Mouse (Mus musculus): Measurements from ENCODE around the gene Nyap1. TPM values are rescaled to one million over a fixed set of nuclear protein-coding genes. Genes with fewer than 3 reads are reported as not detected.
"Not testable (repeated sequence)": the region's sequence is repeated elsewhere in the genome, so short reads cannot be mapped to it uniquely, and the experiment has no call there.

Nyap1 gene
- total RNA-seq, 2 experiments from 2014 or later: 65.4 to 66.3 TPM

DNA sequence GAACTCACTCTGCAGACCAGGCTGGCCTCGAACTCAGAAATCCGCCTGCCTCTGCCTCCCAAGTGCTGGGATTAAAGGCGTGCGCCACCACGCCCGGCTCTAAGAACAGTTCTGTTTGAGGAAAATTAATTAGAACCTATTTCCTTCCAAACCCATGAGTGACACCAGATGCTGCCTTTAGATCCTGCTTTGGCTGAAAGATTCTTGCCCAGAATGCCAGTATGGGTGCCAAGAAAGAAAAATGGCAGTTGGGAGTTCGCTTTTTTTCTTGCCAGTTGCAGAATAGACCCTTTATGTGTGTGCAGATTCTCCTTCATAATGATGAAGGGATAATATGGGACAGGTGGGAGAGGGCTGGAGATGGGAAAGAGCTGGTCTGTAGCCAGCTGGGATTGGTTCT is 2.8 kb upstream of the Nyap1 start:
- no peak for DNase-seq

DNA sequence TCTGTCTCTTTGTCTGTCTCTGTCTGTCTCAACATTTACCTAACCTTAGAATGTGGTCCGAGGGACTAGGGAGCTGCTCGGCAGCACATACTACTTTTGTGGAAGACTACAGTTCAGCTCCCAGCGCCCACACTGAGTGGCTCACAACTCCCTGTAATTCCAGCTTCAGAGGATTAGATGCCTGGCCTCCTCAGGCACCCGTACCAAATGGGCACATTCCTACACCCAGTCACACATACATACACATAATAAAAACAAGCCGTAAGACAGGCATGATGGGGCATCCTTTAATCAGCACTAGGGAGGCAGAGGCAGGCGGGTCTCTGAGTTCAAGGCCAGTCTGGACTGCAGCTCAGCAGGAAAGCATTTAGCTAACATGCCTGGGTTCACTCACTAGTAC is 1.4 kb upstream of the Nyap1 start:
- DNase-seq: no peak

DNA sequence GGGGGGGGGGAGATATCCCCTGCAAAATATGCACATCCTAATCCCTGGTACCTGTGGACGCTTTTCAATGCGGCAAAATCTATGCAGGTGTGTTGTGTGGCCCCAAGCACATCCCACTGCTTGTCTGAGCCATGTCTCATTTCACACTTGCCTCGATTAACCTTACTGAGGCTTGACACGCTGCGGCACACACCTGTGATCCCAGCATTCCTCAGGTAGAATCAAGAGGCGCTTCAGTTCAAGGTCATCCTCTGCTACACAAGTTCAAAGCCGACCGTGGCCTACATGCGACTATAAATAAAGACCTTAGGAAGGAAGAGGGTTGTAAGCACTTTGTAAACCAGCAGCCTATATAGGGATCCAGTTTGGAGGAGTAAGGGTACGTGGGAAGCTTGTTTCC is 641 bp upstream of the Nyap1 start:
- no peak for DNase-seq

DNA sequence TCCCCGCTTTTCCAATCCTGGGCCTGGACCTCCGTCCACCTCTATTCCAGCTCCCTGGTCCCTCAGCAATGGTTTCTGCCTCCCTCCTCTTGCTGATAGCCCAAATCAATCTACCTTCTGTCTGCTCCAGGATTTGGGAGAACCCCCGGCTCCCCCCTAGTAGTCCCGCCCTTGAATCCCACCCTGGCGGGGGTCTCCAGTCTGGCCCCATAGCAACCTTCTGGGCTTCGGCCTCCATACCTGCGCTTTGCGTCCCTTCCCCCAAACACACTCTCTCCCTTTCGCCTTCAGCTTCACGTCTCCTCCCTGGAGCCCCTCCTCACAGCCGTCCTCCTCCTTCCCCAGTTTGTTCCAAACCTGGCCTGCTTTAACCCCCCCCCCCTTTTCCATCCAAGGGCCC is 901 bp downstream of the Nyap1 start:
- DNase-seq: no peak

DNA sequence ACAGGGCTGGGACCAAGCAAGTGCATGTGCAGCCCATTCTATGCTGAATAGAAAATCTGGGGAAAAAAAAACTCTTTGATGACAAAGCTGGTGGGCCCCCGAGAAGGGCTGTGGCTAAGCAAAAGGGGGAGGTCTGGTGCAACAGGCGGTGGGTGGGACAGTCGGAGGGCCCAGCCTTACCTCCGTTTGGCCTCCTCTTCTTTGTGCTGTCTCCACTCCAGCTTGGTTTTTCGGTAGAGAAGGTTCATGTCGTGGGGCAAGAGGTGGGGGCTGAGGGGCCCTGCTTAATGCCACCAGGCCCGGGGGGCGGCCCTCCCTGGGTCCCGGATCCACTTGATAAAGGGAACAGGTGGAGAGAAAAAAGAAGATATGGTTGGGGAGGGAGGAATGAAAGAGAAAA is 1.9 kb downstream of the Nyap1 start:
- no peak for DNase-seq

DNA sequence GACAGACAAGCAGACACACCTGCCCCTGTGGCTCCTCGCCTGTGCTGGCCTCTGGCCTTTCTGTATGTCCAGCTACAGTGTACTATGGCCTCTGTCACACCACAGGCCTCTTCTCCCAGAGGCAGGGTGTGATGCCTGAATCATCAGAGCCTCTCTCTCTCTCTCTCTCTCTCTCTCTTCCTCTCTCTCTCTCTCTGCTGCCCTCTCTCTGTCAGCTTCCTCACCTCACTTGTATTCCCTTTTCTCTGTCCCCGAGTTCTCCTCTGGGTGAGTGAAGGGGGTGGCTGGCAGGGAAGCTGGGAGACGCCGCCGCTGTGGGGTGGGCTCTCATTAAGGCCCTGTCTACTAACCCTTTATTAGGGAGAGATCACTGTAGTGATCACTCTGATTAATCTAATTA is 2.9 kb downstream of the Nyap1 start:
- no peak for DNase-seq

DNA sequence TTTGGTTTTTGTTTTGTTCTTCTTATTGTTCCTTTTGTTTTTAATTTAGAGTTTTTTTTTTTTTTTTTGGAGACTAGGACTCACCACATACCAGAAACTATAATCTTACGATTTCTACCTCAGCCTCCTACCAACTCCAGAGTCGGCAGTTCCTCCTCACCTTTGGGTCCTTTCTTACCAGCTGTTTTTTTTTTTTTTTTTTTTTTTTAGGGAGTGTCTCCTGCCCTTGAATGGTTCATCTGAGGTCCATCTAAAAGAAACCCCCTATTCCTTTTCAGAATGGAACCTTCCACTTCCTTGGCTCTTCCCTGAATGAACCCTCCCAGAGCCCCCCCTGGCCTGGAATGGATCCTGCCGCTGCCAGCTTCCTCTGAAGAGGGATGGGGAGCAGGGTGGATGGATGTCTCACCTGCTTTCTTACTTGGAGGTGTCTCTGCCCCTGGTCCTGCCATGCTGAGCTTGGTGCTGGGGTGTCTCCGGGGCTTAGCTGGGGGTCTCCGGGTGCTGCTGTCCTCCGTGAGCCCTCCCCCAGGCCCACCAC is 3.9 kb downstream of the Nyap1 start:
- no peak for DNase-seq

DNA sequence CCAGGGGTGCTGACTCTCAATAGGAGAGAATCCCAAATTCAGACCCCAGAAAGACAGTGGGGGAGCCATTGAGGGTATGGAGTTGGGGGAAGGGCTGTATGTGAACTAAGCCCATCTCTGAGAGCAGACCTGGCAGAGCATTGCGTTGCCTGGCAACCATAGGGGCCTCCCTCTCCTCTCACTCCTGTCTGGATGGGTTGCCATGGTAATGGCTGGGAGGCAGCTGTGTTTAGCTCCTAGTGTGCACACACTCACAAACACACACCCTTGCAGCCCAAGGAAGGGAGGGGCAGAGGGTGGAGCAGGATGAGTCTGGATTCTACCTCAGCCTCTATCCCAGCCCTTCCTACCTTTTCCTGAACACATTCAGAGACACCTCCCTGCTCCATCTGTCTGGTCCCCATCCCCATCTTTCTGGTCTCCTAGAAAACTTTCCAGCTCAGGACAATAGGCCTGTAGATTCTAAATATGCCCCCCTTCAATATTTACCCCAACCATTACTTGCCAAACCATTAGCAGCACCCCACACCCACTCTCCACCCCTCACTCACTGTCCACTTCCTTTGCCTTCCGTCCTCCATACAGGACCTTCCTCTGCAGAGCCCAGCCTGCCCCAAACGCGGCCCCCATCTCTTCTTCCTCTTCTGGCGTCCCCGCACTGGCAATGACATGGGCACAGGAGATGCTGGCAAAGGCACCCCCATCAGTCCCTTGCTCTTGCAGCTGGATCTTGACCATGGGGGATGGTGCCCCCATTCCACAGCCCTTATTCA is 6.9 kb downstream of the Nyap1 start:
- peak; percentile 89 to 91 for DNase-seq

DNA sequence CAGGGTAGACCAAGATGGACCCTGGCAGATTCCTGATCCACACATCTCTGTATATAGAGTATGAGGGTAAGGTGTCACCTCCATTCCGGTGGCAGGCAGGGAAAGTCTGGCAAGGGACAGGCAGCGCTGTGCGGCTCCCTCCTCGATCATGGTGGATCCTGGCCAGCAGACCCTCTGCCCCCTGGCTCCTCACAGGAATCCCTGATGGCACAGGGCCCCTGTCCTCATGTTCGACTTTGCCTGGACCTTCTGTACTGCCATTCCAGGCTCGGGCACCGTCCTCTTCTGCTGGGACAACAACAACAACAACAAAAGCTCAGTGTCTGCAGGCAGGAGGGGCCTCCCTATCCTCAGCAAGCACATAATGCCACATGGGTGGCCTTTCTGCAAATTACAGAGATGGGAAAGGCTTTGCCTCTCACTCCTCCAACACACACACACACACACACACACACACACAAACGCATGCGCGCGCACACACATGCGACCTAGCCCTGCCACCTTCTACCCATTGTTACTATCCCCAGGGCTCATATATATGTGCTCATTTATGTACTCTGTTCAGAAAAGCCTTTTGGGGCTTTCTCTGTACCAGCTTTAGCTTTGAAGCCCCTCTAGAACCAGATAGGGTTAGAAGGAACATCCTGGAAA is 7.6 kb downstream of the Nyap1 start:
- no peak for DNase-seq

DNA sequence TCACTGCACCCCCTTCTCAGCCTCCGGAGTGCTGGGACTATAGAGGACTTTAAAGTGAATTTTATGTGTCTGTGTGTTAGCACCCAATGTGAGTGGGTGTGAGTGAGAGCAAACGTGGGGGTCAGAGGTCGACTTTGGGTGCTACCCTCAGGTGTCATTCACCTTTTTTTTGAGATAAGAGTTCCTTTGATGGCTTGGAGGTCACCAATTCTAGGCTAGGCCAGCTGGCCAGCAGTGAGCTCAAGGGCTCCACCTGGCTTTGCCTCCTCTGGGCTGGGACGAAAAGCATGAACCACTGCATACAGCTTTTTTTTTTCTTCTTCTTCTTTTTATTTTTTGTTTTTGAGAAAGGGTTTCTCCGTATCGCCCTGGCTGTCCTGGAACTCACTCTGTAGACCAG is 14.6 kb downstream of the Nyap1 start:
- no peak for DNase-seq

DNA sequence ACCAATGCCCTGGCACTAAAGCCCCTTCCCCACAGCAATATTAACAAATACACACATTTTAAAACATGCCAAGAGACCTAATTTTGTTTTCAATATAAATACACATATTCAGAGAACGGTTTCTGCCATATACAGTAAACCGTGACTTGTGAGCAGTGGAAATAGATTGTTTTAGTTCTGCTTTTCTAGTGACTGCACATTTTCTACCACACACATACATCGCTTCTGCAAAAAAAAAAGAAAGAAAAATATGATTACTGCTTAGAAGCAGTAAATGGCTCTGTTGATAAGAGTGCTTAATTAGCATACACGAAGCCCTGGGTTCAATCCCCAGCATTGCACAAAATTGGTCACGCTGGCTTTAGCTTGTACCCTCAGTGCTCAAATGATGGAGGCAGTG is 17.6 kb downstream of the Nyap1 start:
- DNase-seq: no peak

DNA sequence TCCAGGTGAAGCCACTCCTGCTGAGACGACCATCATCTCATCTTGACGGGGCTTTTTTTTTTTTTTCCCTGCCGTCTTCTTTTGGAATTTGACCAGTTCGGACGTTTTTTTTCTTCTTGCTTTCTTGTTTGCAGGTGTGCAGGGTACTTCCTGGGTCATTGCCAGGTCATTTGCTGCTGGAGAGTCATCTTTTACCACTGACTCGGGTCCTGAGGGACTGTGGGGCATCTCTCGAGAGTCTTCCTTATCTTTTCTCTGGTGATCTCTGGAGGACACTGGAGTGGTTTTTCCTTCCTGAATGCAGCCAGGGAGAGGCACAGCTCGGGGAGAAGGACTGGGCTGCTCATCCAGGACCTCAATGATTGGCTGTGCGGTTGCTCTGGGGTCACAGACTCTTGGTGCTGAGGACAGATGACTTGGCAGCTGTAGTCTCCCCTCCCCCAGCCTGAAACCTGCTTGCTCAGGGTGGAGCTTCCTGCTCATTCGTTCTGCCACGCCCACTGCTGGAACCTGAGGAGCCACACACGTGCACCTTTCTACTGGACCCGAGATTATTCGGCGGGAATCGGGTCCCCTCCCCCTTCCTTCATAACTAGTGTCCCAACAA is 20.7 kb downstream of the Nyap1 start:
- not testable (repeated sequence) for DNase-seq

DNA sequence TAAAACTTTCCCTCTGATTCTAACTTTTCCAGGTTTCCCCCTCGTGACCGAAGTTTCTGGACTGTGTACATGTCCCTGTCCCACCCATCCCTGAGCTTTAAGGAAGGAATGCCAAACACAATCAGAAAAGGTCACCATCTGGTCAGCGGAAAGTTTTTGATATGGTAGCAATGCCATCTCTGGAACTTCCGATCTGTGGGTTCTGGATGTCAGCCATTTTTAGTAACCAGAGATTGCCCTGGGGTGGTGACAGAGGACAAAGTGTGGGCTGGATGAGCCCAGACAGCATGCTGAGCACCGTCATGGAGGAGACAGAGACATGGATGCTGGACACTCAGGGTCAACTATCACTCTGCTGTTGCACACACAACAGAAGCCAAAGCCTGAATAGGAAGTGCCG is 22.3 kb downstream of the Nyap1 start:
- DNase-seq: no peak

DNA sequence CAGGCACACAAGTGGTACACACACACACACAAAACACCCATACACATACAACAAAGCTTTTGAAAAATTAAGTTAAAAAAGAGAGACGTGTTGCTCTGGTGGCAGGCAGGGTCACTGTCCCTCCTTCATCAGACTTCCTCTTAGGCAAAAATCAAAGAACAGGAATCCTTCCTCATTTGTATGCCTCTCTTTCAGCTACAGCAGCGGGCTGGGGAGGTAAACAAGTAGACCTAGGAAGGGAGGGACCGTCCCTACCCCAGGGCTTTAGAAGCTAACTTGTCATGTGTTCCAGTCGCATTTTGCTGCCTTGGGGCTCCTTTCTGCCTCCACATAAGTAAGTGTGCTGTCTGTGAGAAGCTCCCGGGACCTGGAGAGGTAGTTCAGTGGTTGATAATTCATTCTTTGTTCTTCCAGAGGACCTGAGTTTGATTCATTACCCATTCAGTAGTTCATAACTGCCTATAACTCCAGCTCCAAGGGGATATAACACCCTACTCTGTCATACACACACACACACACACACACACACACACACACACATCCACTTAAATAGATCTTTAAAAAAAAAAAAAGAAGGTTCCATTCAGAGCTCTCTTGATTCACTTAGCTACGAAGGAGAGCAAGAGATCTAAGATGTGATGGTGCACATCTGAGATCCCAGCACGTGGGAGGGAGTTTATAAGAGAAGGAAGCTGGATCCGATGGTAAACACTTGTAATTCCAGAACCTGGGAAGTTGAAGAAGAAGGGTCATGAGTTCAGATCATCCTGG is 23.2 kb downstream of the Nyap1 start:
- DNase-seq: no peak

DNA sequence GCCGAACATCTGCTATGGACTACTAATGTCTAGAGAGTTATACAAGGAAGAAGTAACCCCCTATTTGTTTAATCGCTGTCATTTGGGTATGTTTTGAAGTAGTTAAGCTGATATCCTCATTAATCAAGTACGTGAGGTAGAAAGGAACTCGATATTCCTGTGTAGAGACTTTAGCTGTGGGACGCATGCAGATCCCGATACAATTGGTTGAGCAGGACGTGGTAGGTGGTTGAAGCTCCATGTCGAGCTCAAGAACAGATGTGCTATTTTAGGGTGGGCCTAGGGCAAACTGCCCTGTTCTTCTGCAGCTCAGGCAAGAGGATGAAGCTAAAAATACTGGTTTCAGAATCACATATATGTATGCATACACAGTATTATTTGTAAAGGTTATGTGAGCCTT is 25.7 kb downstream of the Nyap1 start:
- no peak for DNase-seq

DNA sequence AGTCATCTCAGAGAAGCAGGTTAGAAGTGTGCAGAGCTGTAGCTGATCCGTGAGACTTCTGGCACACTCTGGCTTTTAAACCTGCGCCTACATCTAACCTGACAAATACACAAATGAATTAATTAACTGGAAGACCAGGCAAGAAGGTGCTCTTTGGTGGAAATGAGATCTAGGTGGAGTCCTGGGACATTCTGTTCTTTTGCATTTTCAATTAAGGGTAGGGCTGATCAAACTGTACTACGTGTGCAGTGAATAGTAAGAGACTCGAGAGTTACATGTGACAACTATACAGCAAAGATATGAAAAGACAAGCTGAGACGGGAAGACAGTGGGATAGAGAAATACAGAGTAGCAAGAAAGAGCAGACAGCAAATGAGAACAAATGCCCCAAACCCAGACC is 28.0 kb downstream of the Nyap1 start:
- no peak for DNase-seq

DNA sequence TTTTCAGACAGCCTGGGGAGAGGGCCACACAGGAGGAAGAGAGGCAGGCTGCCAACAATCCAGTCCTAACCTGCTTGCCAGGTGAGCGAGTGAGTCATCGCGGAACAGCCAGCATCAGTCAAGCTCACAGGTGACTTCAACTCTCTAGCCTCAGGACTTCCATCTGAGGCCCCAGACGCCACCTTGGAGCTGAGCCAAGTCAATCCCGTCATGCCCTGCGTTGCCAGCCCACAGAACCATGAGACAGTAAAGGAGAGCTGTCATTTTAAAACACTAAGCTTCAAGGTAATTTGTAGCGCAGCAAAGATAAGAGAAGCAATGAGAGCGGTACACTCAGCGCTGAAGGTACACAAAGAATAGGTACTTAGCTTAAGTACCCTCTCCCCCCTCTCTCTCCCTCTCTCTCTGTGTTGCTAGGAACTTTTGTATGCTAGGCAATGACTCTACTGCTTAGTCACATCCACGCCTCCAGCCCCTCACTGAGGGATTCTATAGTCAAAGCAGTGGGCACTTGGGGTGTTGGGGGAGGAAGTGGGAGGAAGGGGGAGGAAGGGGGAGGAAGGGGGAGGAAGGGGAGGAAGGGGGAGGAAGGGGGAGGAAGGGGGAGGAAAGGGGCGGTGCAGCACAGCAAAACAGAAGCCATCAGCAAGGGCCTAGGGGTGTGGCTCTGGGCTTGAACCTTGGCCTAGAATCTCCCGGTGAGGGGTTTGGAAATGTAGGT is 34.3 kb downstream of the Nyap1 start:
- peak in 1 of 2 experiments; percentile 21 for DNase-seq

DNA sequence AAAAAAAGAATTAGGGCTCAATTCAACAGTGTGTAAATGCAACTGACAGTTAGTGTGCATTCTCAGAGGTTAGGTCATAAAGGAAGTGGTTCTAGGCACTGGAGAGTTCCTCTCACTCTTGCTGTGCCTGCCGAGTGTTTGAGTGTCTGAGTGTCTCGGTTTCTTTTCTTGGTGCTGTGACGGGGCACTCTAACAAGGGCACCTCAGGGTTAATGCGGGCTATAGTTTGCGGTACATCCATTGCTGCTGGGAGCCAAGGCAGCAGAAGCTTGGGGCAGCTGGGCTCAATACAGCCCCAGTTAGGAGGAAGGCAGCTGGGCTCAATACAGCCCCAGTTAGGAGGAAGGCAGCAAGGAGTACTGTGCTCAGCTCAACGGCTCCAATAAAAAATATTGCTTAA is 36.2 kb downstream of the Nyap1 start:
- no peak for DNase-seq

DNA sequence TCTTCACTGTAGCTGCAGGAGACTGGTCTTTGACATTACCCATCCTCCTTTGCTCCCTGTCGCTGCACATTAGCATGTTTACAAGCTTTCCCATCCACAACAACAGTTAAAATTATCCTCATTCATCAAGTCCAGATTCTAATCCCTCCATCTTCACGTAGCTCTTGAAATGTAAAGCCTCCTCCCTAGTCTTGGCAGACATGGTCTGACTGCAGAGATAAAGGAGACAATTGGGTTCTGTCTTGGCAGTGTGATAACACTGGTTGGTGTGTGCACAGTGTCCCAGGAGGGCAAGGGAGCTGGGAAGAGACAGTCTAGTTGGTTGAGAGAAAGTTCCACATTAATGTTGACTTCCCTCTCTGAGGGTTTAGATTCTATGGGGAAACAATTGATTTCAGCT is 41.6 kb downstream of the Nyap1 start:
- no peak for DNase-seq

DNA sequence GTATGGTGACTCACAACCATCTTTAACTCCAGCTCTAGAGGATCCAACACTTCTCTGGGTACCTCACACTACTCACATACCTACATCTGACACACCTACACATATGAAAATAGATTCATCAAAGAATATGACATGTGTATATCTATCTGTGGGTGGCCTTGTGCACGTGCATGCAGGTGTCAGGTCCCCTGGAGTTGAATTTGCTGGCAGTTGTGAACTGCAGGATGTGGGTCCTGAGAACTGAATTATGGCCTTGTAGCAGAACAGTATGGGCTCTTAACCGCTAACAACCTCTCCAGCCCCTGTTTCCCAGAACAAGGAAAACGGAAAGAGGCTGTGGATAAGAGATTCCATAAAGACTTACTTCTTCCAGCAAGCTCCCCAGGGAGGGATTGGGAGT is 42.3 kb downstream of the Nyap1 start:
- DNase-seq: no peak

DNA sequence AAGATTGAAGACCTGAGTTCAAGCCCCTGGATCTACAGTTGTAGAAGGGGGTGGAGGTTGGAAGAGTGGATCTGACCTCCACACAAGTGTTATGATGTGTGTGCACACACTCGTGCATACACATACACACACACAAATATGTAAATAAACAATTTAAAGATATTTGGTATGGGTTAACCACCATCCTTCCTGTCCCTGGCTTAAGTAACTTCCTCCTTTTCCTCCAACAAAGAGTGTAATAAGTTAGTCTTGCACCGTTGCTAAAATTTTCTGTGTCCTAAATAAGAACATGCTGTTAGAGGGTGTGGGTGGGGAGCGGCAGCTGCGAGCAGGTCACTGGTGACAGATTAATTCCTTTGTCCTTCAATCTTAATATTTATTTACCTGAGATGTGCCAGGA is 45.5 kb downstream of the Nyap1 start:
- DNase-seq: no peak

DNA sequence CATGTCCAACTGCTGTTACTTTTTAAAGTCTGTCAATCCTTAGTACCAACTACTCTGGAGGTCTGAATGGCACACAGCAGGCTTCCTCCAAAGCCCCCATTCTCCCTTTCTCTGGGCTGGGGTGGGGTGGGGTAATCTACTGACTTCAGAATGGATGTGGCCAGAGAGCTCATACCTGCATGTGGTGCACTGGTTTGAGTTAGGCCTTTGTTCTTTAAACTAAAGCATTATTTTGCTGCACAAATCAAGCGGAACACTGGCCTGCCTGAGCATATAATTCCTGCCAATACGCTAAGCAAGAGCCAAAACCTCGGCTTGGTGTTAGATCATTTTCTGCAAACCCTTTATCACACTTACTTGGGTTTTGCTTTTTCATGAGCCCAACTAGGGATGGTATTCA is 46.6 kb downstream of the Nyap1 start:
- DNase-seq: no peak

Measured in layer of hippocampus, postnatal 36 days (tissue).